Mouse (Mus musculus): ENCODE measurements around the gene Fry.

Fry gene

DNA sequence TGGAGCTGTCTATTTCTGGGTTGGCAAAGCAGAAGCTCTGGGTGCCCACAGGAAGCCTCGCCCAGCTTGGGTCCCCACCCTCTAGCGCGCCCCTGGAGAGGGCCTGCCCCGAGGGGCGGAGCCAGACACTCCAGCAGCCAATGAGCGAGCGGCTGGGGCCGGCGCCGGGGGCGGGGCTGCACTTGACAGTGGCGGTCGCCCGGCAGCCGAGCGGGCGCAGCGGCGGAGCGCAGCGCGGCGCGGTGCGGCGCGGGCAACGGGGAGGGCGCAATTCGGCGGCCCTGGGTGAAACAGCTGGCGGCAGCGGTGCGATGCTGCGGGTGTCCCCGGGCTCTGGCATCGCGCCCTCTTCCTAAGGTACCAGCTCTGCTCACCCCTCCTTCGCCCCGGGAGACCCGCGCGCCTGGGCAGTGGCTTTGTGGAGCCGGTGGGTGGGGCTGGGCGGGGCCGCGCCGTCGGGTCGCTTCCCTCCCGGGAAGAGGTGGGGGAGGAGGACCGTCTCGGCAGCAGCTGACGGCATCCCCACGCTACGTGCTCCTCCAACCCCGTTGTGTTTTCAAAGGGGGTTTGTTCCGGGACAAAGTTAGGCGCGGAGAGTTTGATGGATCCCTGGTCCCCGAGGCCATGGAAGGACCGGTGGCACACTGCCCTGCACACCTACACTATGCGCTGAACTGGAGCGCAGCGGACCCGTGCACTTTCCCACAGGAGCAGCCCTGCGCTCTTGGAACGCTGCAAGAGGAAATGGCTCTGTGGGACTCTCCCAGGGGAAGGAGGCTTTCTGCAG lies at the start of gene Fry:
Fry (plus strand) TSS at position 191 of the 787 bp plus-strand sequence.
- peak; percentile 72 for DNase-seq (ENCODE audit: low spot score)

DNA sequence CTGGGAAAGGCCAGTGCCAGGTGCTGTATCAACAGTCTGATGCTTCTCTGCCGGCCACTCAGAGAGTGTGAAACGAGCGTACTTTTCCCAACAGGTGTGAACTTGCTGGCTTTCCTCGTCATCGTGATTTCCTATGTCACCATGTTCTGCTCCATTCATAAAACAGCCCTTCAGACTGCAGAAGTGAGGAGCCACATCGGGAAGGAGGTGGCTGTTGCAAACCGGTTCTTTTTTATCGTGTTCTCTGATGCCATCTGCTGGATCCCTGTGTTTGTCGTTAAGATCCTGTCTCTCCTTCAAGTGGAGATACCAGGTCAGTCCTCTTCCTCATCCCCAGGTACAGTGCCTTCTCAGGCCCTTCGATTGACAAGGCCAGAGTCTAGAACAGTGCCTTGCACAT lies 48.4 kb upstream of the Fry start:
- DNase-seq (ENCODE audit: low spot score), result no peak

DNA sequence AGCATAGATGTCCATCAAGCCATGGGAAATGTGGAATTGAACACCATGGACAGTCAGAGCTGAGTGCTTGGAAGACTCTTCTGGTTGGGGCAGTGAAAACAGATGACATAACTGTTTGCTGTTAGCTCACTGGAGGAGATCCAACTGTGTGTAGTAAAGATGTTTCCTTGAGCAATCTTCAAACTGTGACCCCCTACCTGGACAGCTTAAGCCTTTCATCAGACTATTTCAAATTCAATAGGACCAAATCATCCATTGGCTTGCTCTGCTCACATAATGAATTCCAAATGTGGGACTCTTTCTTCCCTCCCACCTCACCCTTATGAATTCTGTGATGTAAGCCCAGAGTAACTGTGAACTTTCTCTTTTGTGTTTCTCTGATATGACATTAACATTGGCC lies 46.7 kb upstream of the Fry start:
- DNase-seq (ENCODE audit: low spot score), result no peak

DNA sequence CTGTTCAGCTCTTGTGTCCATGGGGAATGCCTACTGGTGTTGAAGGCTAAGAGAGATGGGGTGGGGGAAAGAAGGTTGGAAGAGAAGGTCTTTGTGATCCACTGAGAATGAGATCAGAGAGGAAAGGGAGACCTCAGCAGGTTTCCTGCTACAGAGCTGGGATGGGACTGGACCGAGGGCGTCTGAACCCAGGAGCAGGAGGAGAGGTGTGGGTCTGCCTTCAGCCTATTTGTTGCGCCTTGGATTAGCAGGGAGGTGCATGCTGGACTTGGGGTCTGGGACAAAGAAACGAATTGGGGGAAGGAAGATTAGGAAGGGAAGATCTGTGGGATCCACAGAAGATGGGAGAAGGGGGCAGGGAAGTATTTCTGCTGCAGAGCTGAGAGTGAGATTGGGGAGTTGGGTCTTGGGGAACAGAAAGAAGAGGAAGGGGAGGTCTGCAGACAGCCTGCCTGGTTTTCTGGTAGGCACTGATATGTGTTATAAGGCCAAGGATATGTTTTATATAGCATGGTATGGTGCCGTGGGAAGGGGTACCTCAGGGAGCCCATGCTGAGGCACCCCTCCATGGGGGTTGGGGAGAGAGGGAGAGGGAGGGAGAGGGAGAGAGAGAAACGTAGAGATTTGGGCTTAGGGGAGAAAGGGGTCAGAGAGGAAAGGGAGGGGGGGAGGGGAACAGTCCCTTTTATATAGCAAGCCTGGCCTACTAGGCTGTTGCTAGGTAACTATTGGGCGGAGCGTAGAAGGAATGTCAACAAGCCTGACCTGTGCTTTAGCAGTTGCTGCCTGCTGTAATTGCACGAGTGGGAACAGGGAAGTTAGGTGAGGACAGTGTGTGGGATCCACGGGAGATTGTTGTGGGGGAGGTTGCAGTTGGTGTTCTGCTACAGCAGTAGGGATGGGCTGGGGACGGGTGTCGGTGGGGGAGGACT lies 38.3 kb upstream of the Fry start:
- no peak for DNase-seq (ENCODE audit: low spot score)

DNA sequence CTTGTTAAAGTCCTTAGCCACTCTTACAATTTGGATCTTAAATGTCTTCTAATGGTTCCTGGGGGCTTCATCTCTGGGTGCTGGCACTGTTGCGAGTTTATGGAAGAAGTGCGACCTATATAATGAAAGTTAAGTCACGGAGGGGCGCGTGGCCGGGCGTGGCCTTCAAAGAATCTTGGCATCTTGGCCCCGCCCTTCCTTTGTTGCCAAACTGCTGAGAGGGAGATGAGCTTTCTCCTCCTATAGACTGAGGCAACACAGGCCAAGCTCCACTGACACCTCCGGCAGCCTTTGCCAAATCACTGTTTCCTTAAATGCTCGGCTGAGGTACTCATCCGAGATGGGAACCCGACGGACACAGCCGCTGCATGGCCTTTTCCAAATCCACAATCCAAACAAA lies 35.7 kb upstream of the Fry start:
- no peak for DNase-seq (ENCODE audit: low spot score)

DNA sequence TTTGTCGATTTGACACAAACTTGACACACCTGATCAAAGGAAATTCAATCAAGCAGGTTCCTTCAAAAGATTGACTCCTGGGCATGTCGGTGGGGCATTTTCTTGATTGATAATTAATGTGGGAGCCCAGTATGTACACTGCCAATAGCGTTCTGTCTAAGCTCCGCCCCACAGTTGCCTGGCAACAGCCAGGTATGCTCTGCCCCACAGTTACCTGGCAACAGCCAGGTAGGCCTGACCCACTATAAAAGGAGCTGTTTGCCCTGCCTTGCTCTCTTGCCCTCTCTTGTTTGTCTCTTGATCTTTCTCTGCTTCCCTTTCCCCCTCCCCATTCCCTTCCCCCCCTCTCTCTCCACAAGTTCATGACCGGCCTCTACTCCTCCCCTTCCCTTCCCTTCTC lies 35.3 kb upstream of the Fry start:
- DNase-seq (ENCODE audit: low spot score), result no peak

DNA sequence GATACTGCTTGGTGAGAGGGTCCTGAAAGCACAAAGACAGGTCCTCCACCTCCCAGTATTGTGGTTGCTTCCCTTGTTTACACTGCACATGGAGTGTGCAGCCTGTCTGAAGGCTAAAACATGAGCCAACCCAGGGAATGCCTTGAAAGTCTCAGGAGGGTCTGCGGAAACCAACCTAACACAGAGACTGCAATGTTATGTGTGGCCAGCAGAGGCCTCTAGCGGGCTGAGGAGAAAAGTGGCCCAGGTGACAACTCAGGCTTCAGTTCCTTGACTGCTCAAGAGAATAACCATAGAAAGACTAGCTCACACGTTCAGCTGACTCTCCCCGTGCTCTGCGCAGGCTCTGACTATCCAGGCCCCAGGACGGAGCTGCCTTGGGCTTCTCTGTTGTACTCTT lies 20.8 kb upstream of the Fry start:
- DNase-seq (ENCODE audit: low spot score), result no peak

DNA sequence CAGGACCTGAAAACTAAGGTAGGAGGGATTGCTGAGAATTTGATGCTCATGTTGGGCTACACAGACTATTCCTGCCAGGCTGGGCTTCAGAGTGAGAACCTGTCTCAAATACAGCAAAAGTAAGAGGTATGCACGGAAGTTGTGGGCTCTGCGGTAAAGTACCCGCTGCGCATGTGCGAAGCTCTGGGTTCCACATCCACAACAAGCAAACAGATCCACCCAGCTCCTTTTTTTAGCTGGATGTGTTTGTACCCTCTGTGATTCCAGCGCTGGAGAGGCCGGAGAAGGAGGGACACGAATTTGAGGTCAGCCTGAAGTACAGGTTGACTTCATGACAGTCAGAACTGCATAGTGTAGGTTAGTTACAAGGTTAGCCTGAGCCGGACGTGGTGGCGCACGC lies 19.7 kb upstream of the Fry start:
- DNase-seq (ENCODE audit: low spot score), result no peak

DNA sequence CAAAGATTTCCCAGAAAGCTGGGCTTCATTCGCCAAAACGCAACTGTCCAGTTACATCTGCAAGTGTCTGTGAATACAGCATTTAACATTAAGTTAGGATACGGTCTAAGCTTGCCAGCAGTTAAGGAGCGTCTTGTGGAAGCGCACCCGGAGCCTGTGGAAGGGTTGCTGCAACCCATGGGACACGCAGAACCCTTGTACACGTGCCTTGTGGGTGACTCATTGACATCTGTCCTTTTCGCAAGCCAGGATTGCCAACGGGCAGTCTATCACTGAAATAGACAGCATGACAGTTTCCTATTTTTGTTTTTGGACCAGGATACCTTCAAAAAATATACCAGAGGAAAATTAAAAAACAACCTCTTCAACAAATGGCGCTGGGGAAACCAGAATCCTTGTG lies 16.7 kb upstream of the Fry start:
- DNase-seq (ENCODE audit: low spot score), result no peak

DNA sequence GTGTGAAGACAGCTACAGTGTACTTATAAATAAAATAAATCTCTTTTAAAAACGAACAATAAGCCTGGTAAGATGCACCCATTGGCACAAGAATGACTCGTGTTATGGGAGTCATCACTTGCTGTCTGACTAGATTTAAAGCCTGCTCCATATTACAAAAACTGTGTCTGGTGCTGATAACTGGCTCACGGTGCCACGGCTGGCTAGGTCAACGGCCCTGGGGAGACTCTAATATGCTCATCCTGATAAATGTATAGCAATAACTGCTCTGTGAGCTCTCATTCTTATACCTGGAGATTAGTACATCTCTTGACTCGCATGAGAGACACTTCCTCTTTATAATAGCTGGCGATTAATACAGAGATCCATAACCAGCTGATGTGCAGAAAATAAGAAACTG lies 12.1 kb upstream of the Fry start:
- no peak for DNase-seq (ENCODE audit: low spot score)

DNA sequence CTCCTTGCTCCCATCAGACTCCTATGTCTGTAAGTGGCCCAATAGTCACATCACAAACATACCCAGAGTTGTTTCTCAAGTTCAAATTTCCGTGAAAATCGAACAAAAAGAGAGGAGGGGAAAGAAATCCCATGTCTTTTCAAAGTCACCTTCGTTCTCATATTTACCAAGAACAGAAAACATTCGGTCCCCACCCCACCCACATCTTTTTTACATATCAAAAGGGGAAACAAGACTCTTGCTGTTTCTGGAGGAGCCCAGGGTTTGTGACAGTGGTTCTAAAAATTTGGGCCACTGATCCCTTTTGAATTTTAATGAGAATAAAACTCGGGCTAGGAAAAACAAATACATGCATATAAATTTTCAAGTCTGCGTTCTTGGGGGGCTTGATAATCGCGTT lies 7.2 kb upstream of the Fry start:
- DNase-seq (ENCODE audit: low spot score), result no peak

DNA sequence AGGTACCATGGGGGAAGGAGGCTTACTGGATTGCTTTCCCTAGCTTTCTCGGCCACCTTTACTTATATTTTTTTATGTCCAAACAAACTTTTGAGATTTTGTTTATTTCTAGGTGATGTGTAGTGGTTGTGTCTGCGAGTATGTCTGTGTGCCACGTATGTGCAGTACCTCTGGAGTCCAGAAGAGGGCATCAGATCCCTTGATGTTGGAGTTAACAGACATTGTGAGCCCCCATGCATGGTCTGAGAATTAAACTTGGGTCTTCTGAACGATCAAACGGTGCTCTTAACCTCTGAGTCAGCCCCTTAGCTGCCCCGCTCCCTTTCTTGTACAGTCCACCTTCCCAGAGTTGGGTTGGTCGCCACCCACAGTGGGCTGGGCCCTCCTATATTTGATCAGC lies 4.4 kb upstream of the Fry start:
- no peak for DNase-seq (ENCODE audit: low spot score)

DNA sequence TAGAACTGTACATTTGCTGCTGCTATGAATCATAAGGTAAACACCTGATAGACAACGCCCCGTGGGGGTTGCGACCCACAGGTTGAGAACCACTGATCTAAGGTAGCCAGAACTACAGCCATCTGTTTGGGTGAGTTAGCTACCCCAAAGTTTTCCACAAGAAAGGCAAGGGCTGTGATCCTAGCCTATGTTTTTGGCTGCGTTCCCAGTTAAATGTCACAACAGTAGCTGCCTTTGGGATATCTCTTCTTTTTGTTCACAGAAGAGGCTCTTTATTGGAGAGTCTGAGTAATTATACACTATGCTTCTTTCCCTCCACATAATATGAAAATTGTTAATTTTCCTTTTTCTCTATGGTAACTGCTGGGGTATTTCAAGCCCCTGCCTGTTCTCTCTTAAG lies 3.7 kb upstream of the Fry start:
- DNase-seq (ENCODE audit: low spot score), result no peak

DNA sequence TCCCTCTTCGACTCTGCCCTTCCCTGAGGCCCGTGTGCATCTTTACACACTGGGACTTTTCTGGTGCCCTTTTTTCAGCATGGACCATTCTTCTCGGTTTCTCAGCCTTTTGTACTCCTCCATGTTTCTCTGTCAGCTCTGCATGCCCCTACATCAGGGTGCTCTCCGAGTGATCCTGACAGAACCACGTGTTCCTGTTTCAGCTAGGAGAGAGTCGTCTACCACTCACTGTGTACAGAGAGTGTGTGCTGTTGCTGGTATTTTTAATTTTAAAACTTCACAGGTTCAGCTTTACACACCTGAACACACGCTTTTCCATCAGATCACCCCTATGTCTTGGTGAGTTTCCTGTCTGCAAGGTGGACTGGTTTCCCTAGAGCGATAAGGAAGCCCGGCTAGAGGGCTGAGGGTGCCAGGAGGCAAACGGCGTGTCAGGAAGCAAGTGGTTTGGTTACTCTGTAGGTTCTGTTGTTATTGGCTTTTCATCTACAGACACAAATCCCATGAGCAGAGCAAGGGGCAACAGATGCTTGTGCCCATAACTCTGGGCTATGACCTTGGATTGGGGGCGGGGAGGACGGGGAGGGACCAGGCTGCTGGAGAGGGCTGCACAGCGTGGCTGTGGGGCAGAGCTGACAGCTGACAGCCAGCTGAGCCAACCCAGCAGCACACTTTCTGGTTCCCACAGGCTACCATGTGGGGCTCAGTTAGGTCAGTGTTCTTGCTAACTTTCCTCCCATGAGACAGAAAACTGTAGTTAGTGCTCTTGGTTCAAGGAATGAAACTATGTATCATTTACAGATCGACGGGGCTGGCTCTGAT lies 3.0 kb upstream of the Fry start:
- no peak for DNase-seq (ENCODE audit: low spot score)

DNA sequence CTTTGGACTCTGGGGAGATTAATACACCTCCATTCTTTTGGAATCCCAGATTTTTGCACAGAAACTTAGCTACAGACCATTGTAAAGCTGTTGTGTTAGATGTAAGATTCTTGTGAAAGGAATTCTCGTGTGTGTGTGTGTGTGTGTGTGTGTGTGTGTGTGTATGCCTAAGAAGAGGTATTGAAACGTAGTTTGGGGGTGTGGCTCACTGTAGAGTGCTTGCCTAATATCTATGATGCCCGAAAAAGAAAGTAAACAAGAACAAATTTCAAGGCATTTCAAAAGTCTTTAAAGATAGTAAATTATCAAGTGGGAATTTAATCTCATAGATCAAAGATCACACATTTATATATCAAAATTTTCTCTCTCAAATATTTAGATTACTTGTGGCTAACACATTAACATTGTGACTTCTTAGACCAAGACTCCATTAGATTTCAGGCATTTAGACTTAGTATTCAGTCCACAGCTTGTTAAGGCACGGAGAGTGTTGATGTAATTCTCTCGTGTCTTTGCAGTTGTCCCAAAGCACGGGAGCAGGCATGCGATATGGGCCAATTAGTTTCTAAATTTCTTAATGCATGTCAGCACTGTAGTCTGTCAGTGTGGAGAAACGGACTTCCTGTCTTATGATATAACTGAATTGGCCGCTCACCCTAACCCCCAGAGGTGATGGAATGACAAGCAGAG lies 2.1 kb upstream of the Fry start:
- no peak for DNase-seq (ENCODE audit: low spot score)

DNA sequence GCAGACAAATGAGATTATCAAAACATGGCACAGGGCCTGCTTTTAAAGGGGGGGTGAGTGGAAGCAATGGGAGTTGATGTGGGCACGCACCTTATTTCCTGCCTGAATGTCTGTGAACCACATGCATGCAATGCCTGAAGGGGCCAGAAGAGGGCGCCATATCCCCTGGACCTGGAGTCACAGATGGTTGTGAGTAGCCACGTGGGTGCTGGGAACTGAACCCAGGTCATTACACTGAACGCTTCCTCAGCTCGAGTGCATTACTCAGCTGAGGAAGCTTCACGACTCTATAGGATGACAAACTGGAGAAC lies 1.6 kb upstream of the Fry start:
- no peak for DNase-seq (ENCODE audit: low spot score)

DNA sequence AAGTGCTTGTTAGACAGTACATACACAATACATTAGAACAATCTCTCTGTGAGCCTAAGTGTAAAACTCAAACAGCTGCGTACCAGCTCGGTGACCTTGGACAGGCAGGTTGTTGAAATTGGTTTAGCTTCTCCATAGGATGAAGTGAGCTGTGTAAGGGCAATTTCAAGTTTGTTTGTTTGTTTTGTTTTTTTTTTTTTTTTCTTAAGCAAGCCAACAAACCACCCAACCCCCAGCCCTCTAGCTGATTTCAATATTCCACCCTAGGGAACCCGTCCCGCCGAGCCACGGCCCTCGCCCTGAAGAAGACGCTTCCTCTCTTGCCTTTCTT lies 356 bp upstream of the Fry start:
- DNase-seq (ENCODE audit: low spot score), result no peak

DNA sequence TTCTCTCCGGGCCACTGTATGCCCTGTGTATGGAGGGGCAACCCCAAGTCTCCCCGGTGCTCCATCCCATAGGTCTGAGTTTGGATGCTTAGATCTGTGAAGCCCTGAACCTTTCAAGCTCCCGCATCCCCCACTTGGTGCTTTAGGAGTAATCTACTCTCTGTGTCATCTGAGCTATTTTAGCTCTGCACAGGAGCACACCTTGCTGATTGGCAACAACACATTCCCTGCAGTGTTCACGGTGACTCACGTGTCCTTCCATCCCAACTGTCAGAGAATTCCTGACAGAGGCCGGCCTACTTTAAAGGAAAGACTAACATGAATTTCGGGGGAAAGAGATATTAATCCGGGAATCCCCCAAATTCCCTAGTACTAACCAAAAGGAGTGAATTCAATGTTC lies 2.2 kb downstream of the Fry start:
- no peak for DNase-seq (ENCODE audit: low spot score)

DNA sequence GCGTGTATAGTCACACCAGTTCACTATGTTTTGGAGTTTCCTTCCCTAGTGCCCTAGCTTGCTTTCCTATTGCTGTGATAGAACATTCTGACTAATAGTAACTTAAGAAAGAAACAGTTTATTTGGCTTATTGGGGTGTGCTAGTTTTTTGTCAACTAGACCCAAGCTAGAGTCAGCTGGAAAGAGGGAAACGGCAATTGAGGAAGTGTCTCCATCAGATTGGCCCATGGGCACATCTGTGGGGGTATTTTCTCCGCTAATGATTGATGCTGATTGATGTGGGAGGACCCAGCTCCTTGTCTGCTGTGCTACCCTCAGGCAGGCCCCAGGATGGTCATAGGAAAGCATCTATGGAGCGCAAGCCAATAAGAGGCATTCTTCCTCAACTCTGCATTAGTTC lies 3.6 kb downstream of the Fry start:
- no peak for DNase-seq (ENCODE audit: low spot score)

DNA sequence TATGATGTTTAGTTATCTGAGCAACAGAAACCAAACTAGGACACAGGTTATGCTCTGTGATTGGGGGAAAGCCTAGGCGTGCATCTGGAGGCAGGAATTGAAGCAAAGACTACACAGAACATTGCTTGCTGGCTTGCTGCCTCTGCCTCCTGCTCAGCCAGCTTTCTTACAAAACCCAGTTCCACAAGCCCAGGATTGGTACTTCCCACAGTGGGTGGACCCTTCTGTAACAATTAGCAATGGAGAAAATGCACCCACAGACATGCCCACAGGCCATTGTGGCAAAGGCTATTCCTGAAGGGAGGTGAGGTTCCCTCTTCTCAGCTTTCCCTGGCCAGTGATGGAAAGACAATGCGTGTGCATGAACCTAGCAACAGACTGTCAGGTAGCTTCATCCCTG lies 4.1 kb downstream of the Fry start:
- no peak for DNase-seq (ENCODE audit: low spot score)

DNA sequence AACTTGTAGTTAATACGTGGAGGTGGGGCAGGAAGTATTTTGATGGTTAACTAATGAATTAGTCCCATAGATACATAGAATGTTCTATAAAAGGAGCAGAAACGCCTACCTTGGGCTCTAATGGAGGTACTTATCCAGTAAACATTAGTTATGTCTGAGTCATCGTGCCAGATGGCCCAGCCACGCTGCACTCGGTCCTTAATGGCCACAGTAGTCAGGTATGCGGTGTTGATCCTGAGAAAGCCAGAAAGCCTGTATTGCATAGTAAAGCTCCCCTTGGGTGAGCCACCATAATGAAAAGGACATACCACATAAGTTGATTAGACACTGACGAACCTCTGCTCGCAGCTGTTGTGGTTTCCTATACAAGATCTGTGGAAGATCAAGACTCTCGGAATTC lies 7.5 kb downstream of the Fry start:
- DNase-seq (ENCODE audit: low spot score), result no peak

DNA sequence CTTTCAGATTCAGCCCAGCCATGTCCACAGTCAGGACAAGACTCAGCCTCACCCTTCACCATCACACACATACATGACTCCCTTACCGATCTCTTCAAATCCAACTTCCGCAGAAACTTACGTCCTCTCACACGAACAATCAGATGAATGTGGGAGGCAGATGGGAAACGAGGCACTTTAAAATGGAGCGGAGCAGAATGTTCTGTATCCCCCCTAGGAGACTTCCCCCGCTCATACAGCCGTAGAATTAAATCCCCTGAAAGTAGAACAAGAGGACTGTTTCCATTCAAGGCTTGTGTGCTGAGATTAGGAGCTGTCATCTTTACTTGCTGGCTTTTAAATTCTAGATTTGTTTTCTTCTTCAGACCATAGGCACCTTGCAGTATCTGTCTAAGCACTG lies 10.0 kb downstream of the Fry start:
- DNase-seq (ENCODE audit: low spot score), result no peak

Measured in ovary, postnatal 10 days (tissue).